Mouse (Mus musculus): Measurements from ENCODE around the gene Ltb.

Ltb gene

GRCm38 (mm10) chr17:35226561-35227046, 32.4 kb downstream of the Ltb start:
- no peak for DNase-seq (ENCODE audit: low spot score)

- no peak for DNase-seq (ENCODE audit: low spot score)
Observed at GRCm38 (mm10) chr17:35231022-35231421, 36.8 kb downstream of the Ltb start.

GRCm38 (mm10) chr17:35232043-35232442, 37.8 kb downstream of the Ltb start:
- DNase-seq (ENCODE audit: low spot score) = peak; percentile 65

GRCm38 (mm10) chr17:35232659-35233058, 38.4 kb downstream of the Ltb start:
- no peak for DNase-seq (ENCODE audit: low spot score)

- peak; percentile 65 for DNase-seq (ENCODE audit: low spot score)
Observed at GRCm38 (mm10) chr17:35233114-35233980, 39.1 kb downstream of the Ltb start, which contains the start of gene Atp6v1g2. TSS of gene Atp6v1g2 (plus strand) at chr17:35233660.

GRCm38 (mm10) chr17:35234090-35234489, 39.9 kb downstream of the Ltb start:
- DNase-seq (ENCODE audit: low spot score) = peak; percentile 58

- no peak for DNase-seq (ENCODE audit: low spot score)
Observed at GRCm38 (mm10) chr17:35234903-35235302, 40.7 kb downstream of the Ltb start.

GRCm38 (mm10) chr17:35235614-35236389, 41.6 kb downstream of the Ltb start, which contains the start of gene Nfkbil1:
TSS of gene Nfkbil1 (minus strand) at chr17:35235792.
- peak; percentile 88 for DNase-seq (ENCODE audit: low spot score)

- peak; percentile 88 for DNase-seq (ENCODE audit: low spot score)
Observed at GRCm38 (mm10) chr17:35236390-35236746, 42.1 kb downstream of the Ltb start.

GRCm38 (mm10) chr17:35236996-35237395, 42.8 kb downstream of the Ltb start:
- no peak for DNase-seq (ENCODE audit: low spot score)

- DNase-seq (ENCODE audit: low spot score) = no peak
Observed at GRCm38 (mm10) chr17:35237504-35237903, 43.3 kb downstream of the Ltb start.

GRCm38 (mm10) chr17:35239700-35240099, 45.5 kb downstream of the Ltb start:
- no peak for DNase-seq (ENCODE audit: low spot score)

GRCm38 (mm10) chr17:35240384-35241304, 46.4 kb downstream of the Ltb start:
- DNase-seq (ENCODE audit: low spot score) = peak; percentile 78

GRCm38 (mm10) chr17:35241305-35242014, 47.2 kb downstream of the Ltb start, which contains the start of gene Ddx39b:
TSS of gene Ddx39b (plus strand) at chr17:35241746.
- peak; percentile 96 for DNase-seq (ENCODE audit: low spot score)

GRCm38 (mm10) chr17:35242015-35242941, 48.0 kb downstream of the Ltb start:
- peak; percentile 84 for DNase-seq (ENCODE audit: low spot score)

GRCm38 (mm10) chr17:35243086-35243485, 48.8 kb downstream of the Ltb start:
- DNase-seq (ENCODE audit: low spot score) = no peak

- DNase-seq (ENCODE audit: low spot score) = no peak
Observed at GRCm38 (mm10) chr17:35244999-35245398, 50.8 kb downstream of the Ltb start.

All from testis, postnatal 14 days (tissue).